Mouse (Mus musculus) CH12.LX (cell line): ENCODE results near the gene Gm36028. TPM values are rescaled to one million over a fixed set of nuclear protein-coding genes. Genes with fewer than 3 reads are reported as not detected.

ENCODE experiments used
- DNase-seq: peaks from one replicate; pipeline ENCODE4 v3.0.0-alpha.2; 2013; ENCODE audit errors: extremely low read depth
- H3K27ac ChIP-seq: 2 replicates; pipeline ENCODE4 v1.5.1; 2012; ENCODE audit warnings: low read depth, mild to moderate bottlenecking, control low read depth, moderate library complexity; ENCODE audit not compliant: insufficient read depth
- H3K27me3 ChIP-seq: replicated peaks from 2 replicates; pipeline ENCODE3; 2012; ENCODE audit warnings: inconsistent platforms
- H3K36me3 ChIP-seq, 2 experiments: replicated peaks in 1 of 2; 2 replicates each; pipeline versions ENCODE3 to v1.6.1; 2012; ENCODE audit warnings: inconsistent platforms in 1 of 2, low read length in 1 of 2, mild to moderate bottlenecking in 1 of 2, mixed read lengths in 1 of 2, moderate library complexity in 1 of 2; ENCODE audit not compliant: control insufficient read depth in 1 of 2, insufficient read depth in 1 of 2
- H3K4me1 ChIP-seq, 2 experiments: 2 replicates each; pipeline ENCODE4 v1.6.1; 2012; ENCODE audit warnings: inconsistent platforms in 1 of 2, moderate library complexity in 1 of 2; ENCODE audit not compliant: insufficient read depth in 2 of 2, control insufficient read depth in 1 of 2
- H3K4me2 ChIP-seq: 2 replicates; pipeline ENCODE4 v1.6.1; 2012; ENCODE audit warnings: low read depth, mild to moderate bottlenecking, control low read depth; ENCODE audit not compliant: poor library complexity, insufficient read depth, severe bottlenecking
- H3K4me3 ChIP-seq, 3 experiments: fragments of 150-350 bp in 1 of 3; sonication (generic) in 1 of 3; replicated peaks in 1 of 3; 2 replicates each; pipeline versions ENCODE3 to v1.5.1; 2011 to 2012; ENCODE audit warnings: low read depth in 2 of 3, low read length in 2 of 3, mild to moderate bottlenecking in 2 of 3, moderate library complexity in 2 of 3, control low read depth in 1 of 3, improper control_type of control experiment in 1 of 3, inconsistent platforms in 1 of 3, mixed read lengths in 1 of 3; ENCODE audit not compliant: poor library complexity in 1 of 3
- H3K79me2 ChIP-seq: replicated peaks from 2 replicates; pipeline ENCODE4 v1.6.1; 2012; ENCODE audit warnings: mild to moderate bottlenecking, moderate library complexity; ENCODE audit not compliant: control insufficient read depth, poor library complexity, insufficient read depth, severe bottlenecking; ENCODE audit errors: extremely low read depth
- H3K9ac ChIP-seq: 2 replicates; pipeline ENCODE4 v1.6.1; 2012; ENCODE audit warnings: low read depth, mild to moderate bottlenecking, control low read depth, moderate library complexity; ENCODE audit not compliant: insufficient read depth
- H3K9me3 ChIP-seq: replicated peaks from 2 replicates; pipeline ENCODE3; 2012; ENCODE audit warnings: low read length, inconsistent platforms, mixed read lengths
- BHLHE40 ChIP-seq: IDR thresholded peaks from 2 replicates; pipeline ENCODE4 v1.6.1; 2011; ENCODE audit warnings: mild to moderate bottlenecking, low read depth, low read length, improper control_type of control experiment
- CHD1 ChIP-seq: IDR thresholded peaks from 2 replicates; pipeline ENCODE4 v1.6.1; 2012; ENCODE audit warnings: low read depth, low read length, improper control_type of control experiment, inconsistent platforms
- CTCF ChIP-seq, 2 experiments: IDR thresholded peaks in 1 of 2; conservative IDR thresholded peaks in 1 of 2; 2 replicates each; pipeline ENCODE4 v1.5.1; 2011 to 2012; ENCODE audit warnings: low read depth in 2 of 2, low read length in 2 of 2, improper control_type of control experiment in 1 of 2, inconsistent platforms in 1 of 2, mild to moderate bottlenecking in 1 of 2, moderate library complexity in 1 of 2
- E2F4 ChIP-seq: IDR thresholded peaks from 2 replicates; pipeline ENCODE4 v1.6.1; 2011; ENCODE audit warnings: low read depth, low read length, improper control_type of control experiment; ENCODE audit not compliant: insufficient replicate concordance
- ELF1 ChIP-seq: IDR thresholded peaks from 2 replicates; pipeline ENCODE4 v1.6.1; 2014; ENCODE audit warnings: low read depth, mild to moderate bottlenecking, inconsistent platforms, low read length, improper control_type of control experiment
- EP300 ChIP-seq: IDR thresholded peaks from 2 replicates; pipeline ENCODE4 v1.6.1; 2011; ENCODE audit warnings: low read length, improper control_type of control experiment
- ETS1 ChIP-seq: conservative IDR thresholded peaks from 2 replicates; pipeline ENCODE4 v1.6.1; 2012; ENCODE audit warnings: low read depth, mild to moderate bottlenecking, inconsistent platforms, low read length, improper control_type of control experiment, moderate library complexity
- GABPA ChIP-seq: IDR thresholded peaks from 2 replicates; pipeline ENCODE4 v1.6.1; 2012; ENCODE audit warnings: low read depth, low read length, improper control_type of control experiment, inconsistent platforms; ENCODE audit not compliant: insufficient replicate concordance
- HCFC1 ChIP-seq: IDR thresholded peaks from 2 replicates; pipeline ENCODE4 v1.6.1; 2012; ENCODE audit warnings: low read depth, mild to moderate bottlenecking, inconsistent platforms, low read length, improper control_type of control experiment
- KAT2A ChIP-seq: IDR thresholded peaks from 2 replicates; pipeline ENCODE4 v1.6.1; 2012; ENCODE audit warnings: low read length, improper control_type of control experiment, inconsistent platforms; ENCODE audit not compliant: insufficient replicate concordance
- MAFK ChIP-seq: IDR thresholded peaks from 2 replicates; pipeline ENCODE4 v1.6.1; 2011; ENCODE audit warnings: low read length, improper control_type of control experiment; ENCODE audit not compliant: insufficient replicate concordance
- MAX ChIP-seq: IDR thresholded peaks from 2 replicates; pipeline ENCODE4 v1.6.1; 2011; ENCODE audit warnings: low read length, improper control_type of control experiment
- MAZ ChIP-seq: IDR thresholded peaks from 2 replicates; pipeline ENCODE4 v1.6.1; 2012; ENCODE audit warnings: low read depth, mild to moderate bottlenecking, inconsistent platforms, low read length, improper control_type of control experiment, moderate library complexity
- MEF2A ChIP-seq: IDR thresholded peaks from 2 replicates; pipeline ENCODE4 v1.6.1; 2014; ENCODE audit warnings: low read depth, mild to moderate bottlenecking, inconsistent platforms, low read length, improper control_type of control experiment, borderline replicate concordance
- MXI1 ChIP-seq: IDR thresholded peaks from 2 replicates; pipeline ENCODE4 v1.6.1; 2011; ENCODE audit warnings: mild to moderate bottlenecking, low read depth, low read length, improper control_type of control experiment
- MYC ChIP-seq: IDR thresholded peaks from 2 replicates; pipeline ENCODE4 v1.6.1; 2011; ENCODE audit warnings: low read depth, mild to moderate bottlenecking, improper control_type of control experiment, low read length
- NELFE ChIP-seq: IDR thresholded peaks from 2 replicates; pipeline ENCODE4 v1.6.1; 2011; ENCODE audit warnings: low read depth, low read length, improper control_type of control experiment
- NRF1 ChIP-seq: IDR thresholded peaks from 2 replicates; pipeline ENCODE4 v1.6.1; 2014; ENCODE audit warnings: low read depth, mild to moderate bottlenecking, inconsistent platforms, low read length, improper control_type of control experiment, moderate library complexity
- PAX5 ChIP-seq: IDR thresholded peaks from 2 replicates; pipeline ENCODE4 v1.6.1; 2012; ENCODE audit warnings: low read length, inconsistent platforms, mixed read lengths
- POLR2AphosphoS2 ChIP-seq: IDR thresholded peaks from 2 replicates; pipeline ENCODE4 v1.6.1; 2011; ENCODE audit warnings: low read depth, low read length, improper control_type of control experiment
- RAD21 ChIP-seq: IDR thresholded peaks from 2 replicates; pipeline ENCODE4 v1.6.1; 2011; ENCODE audit warnings: low read depth, mild to moderate bottlenecking, low read length, improper control_type of control experiment, moderate library complexity
- SIN3A ChIP-seq: IDR thresholded peaks from 2 replicates; pipeline ENCODE4 v1.6.1; 2012; ENCODE audit warnings: low read length, improper control_type of control experiment, inconsistent platforms
- TBP ChIP-seq: conservative IDR thresholded peaks from 2 replicates; pipeline ENCODE4 v1.6.1; 2011; ENCODE audit warnings: low read depth, low read length, improper control_type of control experiment
- TCF12 ChIP-seq: IDR thresholded peaks from 2 replicates; pipeline ENCODE4 v1.6.1; 2014; ENCODE audit warnings: low read depth, mild to moderate bottlenecking, inconsistent platforms, low read length, improper control_type of control experiment
- UBTF ChIP-seq: IDR thresholded peaks from 2 replicates; pipeline ENCODE4 v1.6.1; 2012; ENCODE audit warnings: low read depth, mild to moderate bottlenecking, inconsistent platforms, low read length, improper control_type of control experiment, moderate library complexity
- USF2 ChIP-seq: conservative IDR thresholded peaks from 2 replicates; pipeline ENCODE4 v1.6.1; 2011; ENCODE audit warnings: low read depth, low read length, improper control_type of control experiment
- ZC3H11A ChIP-seq: IDR thresholded peaks from 2 replicates; pipeline ENCODE4 v1.6.1; 2012; ENCODE audit warnings: low read depth, mild to moderate bottlenecking, inconsistent platforms, low read length, improper control_type of control experiment
- ZKSCAN1 ChIP-seq: IDR thresholded peaks from 2 replicates; pipeline ENCODE4 v1.6.1; 2012; ENCODE audit warnings: low read depth, inconsistent platforms, low read length, improper control_type of control experiment, borderline replicate concordance
- ZMIZ1 ChIP-seq: IDR thresholded peaks from 2 replicates; pipeline ENCODE4 v1.6.1; 2012; ENCODE audit warnings: low read depth, mild to moderate bottlenecking, inconsistent platforms, low read length, improper control_type of control experiment
- ZNF384 ChIP-seq: IDR thresholded peaks from 2 replicates; pipeline ENCODE4 v1.6.1; 2012; ENCODE audit warnings: low read depth, low read length, improper control_type of control experiment, inconsistent platforms
- dilution Hi-C: fragments of 300-500 bp; cut with MboI; formaldehyde crosslinking; loops from 2 replicates; pipeline ENCODE4 v1.14.3; 2020; ENCODE audit warnings: low sequenced_read_pairs; ENCODE audit not compliant: extremely low pct_unique_long_range_greater_than_20kb, extremely low pct_ligation_motif_present
- in situ Hi-C: fragments of 300-500 bp; cut with MboI; formaldehyde crosslinking; loops from 3 replicates; pipeline ENCODE4 v1.14.3; 2019; ENCODE audit warnings: low sequenced_read_pairs, low pct_ligation_motif_present, low pct_unique_long_range_greater_than_20kb, mixed read lengths
- polyA plus RNA-seq: library from polyadenylated mRNA; unstranded; fragments of >175 nt; gene quantifications from 2 replicates; pipeline ENCODE4 v1.2.1, GENCODE M21; 2012; ENCODE audit warnings: low read depth; ENCODE audit not compliant: insufficient read length
- total RNA-seq, 2 experiments: library from RNA; depleted of rRNA; stranded (reverse); fragments of 300-350 nt in 1 of 2; fragments of >200 nt in 1 of 2; gene quantifications; 2 replicates each; pipeline ENCODE4 v1.2.3; 2012 to 2014

Gene Gm36028
- total and polyA plus RNA-seq, 3 experiments, result not detected

DNA sequence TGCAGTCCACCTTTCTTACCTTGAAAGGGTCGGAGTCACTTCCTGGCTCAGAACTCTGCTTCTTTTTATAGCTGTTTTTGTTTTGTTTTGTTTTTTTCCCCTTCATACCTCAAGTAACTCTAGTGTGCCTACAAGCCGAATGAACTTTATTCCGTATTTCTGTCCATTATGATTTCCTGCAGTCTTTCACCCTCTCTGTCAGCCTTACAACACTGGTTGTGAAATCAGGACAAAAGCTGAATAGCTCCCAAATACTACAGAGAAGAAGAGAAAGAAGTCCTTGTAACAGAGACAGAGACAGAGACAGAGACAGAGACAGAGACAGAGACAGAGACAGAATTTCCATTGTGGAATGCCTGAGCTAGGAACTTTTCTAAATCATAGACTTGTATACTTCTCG is 43.0 kb downstream of the Gm36028 start:
- no peaks in the 10 kb centered on the region for H3K79me2 ChIP-seq
- no peaks in the 10 kb centered on the region for H3K27me3 ChIP-seq
- H3K4me2 ChIP-seq, result no peak overlapping the region
- no peak for DNase-seq
- no peaks in the 10 kb centered on the region for H3K9me3 ChIP-seq
- in situ Hi-C loops, result loop anchor here (5.0 to 10.0 kb wide), 2 partner anchors 129 to 377 kb away; no protein-coding TSS in a partner anchor
- dilution Hi-C loops, result no loop called here
- H3K9ac ChIP-seq, result no peak overlapping the region
- H3K36me3 ChIP-seq, result no peaks in the 10 kb centered on the region
- peaks cover 9 to 23% of the 10 kb centered on the region in 2 experiments for H3K4me1 ChIP-seq
- H3K4me3 ChIP-seq, result no peak overlapping the region
- TF ChIP-seq MXI1, result no peak
- TF ChIP-seq, all 38 proteins: peak for 0
- no peak overlapping the region for H3K27ac ChIP-seq

DNA sequence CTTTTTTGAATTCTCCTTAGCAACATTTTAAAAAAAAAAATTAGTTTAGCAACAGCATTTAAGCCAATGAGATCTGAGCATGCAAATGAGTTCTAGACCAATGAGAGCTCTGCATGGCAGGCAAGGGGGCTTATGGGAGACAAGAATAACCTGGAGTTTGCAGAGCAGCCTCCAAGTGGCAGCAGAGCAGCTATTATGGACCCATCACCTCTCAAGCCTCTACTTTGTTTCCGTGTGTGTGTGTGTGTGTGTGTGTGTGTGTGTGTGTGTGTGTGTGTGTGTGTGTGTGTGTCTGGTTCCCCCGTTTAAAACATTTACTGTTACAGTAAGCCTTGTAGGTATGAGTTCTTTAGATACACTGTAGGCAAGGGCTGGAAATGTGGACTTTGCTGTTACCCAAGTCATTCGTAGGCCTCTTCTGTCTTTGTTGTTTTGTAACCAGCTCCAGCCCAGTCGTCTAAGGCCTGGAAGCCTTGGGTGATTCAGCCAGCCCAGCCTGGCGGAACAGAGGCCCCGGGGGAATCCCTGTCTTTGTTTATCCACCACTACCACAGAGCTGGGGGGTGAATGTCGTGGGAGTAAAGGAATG is 46.5 kb downstream of the Gm36028 start:
- in situ Hi-C loops (loop anchor here (5.0 to 10.0 kb wide), 2 partner anchors 127 to 380 kb away; no protein-coding TSS in a partner anchor), dilution Hi-C loops (no loop called here)
- Histone ChIP-seq H3K79me2 (no peaks in the 10 kb centered on the region), H3K4me2 (peak overlapping the region; percentile 75), H3K36me3 (no peaks in the 10 kb centered on the region), H3K27me3 (no peaks in the 10 kb centered on the region), H3K4me3 (no peak overlapping the region), H3K27ac (peak overlapping the region; percentile 39; the same call in 1 of the 2 replicates), H3K9me3 (no peaks in the 10 kb centered on the region), H3K9ac (peak overlapping the region; percentile 45), H3K4me1 (peaks cover 13 to 38% of the 10 kb centered on the region in 2 experiments)
- DNase-seq, result peak; percentile 98
- TF ChIP-seq NELFE (peak; percentile 58), POLR2AphosphoS2 (no peak), MAX (peak; percentile 49; the same call in 1 of the 2 replicates), NRF1 (0 out of 2 replicates have a peak, but pooled peaks have one; percentile 16), SIN3A (no peak; the same call in 1 of the 2 replicates), HCFC1 (peak; percentile 65), TBP (no peak; the same call in 1 of the 2 replicates), ETS1 (peak; percentile 38; the same call in 1 of the 2 replicates), TCF12 (peak; percentile 71), EP300 (peak; percentile 33; the same call in 1 of the 2 replicates), E2F4 (no peak), MYC (peak; percentile 53; the same call in 1 of the 2 replicates), CHD1 (no peak; the same call in 1 of the 2 replicates), ZC3H11A (peak; percentile 54), MAZ (peak; percentile 78; the same call in 1 of the 2 replicates), KAT2A (peak; percentile 69; the same call in 1 of the 2 replicates), CTCF (conservative IDR thresholded peaks at IDR 0.05 in 1 of 2, IDR thresholded peaks at IDR 0.05 in 1 of 2; ENCODE audit: low read depth in 2 of 2, low read length in 2 of 2) (peak; percentile 17 to 95; a peak in 3 of 4 replicates), MEF2A (peak; percentile 83), GABPA (no peak), RAD21 (peak; percentile 87), USF2 (no peak), MAFK (no peak; the same call in 1 of the 2 replicates), UBTF (no peak), PAX5 (no peak), ZKSCAN1 (no peak), MXI1 (peak; percentile 48; the same call in 1 of the 2 replicates), BHLHE40 (peak; percentile 47; the same call in 1 of the 2 replicates), ZMIZ1 (no peak; the same call in 1 of the 2 replicates), ZNF384 (peak; percentile 98), ELF1 (peak; percentile 68)
